Comparison of ENCODE assay signal across 8 mouse cellular contexts in genomic region chr16:30309395-30310170, GRCm38 (mm10). TPM values are rescaled to one million over a fixed set of nuclear protein-coding genes. Genes with fewer than 3 reads are reported as not detected.
DNase-seq lines count a peak whose midpoint lies in the region; ATAC-seq lines count a peak whose summit lies in the region.

No protein-coding gene starts in this region.

- H3K4me2 ChIP-seq in hindbrain, embryonic 13.5 days: peak overlapping the region; percentile 97
- peak overlapping the region; percentile 94 for H3K4me2 ChIP-seq in liver, embryonic 12.5 days
- H3K4me2 ChIP-seq in neural tube, embryonic 14.5 days (ENCODE audit: low read depth, low read length): peak overlapping the region; percentile 93

- no peak for DNase-seq in heart, embryonic 10.5 days (ENCODE audit: low spot score)
- no peak for DNase-seq in heart, adult 8-10 months (ENCODE audit: low spot score)
- peak; percentile 58 for DNase-seq in MEL-GATA-1-ER (ENCODE audit: extremely low read depth, low read depth)
- peak; percentile 53 for DNase-seq in embryo, embryonic 11 days
- DNase-seq in ovary, adult 18-20 months (ENCODE audit: low spot score): no peak

- no peak overlapping the region for H3K27ac ChIP-seq in heart, embryonic 10.5 days
- no peak overlapping the region for H3K27ac ChIP-seq in hindbrain, embryonic 13.5 days
- H3K27ac ChIP-seq in liver, embryonic 12.5 days: peak overlapping the region; percentile 30; the same call in 1 of the 2 replicates
- no peak overlapping the region for H3K27ac ChIP-seq in neural tube, embryonic 14.5 days (ENCODE audit: low read depth, low read length)

- peak overlapping the region; percentile 71 for H3K4me3 ChIP-seq in heart, embryonic 10.5 days
- H3K4me3 ChIP-seq in hindbrain, embryonic 13.5 days: peak overlapping the region; percentile 50
- peak overlapping the region; percentile 63 for H3K4me3 ChIP-seq in liver, embryonic 12.5 days
- peak overlapping the region; percentile 46 for H3K4me3 ChIP-seq in neural tube, embryonic 14.5 days (ENCODE audit: low read depth, low read length)

- peaks cover 21% of the 10 kb centered on the region for H3K4me1 ChIP-seq in heart, embryonic 10.5 days
- H3K4me1 ChIP-seq in hindbrain, embryonic 13.5 days (replicated peaks): peaks cover 24% of the 10 kb centered on the region
- peaks cover 45% of the 10 kb centered on the region for H3K4me1 ChIP-seq in liver, embryonic 12.5 days
- peaks cover 12% of the 10 kb centered on the region for H3K4me1 ChIP-seq in neural tube, embryonic 14.5 days (ENCODE audit: control insufficient read depth, insufficient read depth, low read length)

- WGBS in heart, embryonic 10.5 days: 5% methylated on average over 34 of the region's 34 CpGs
- WGBS in hindbrain, embryonic 13.5 days: 4% methylated on average over 34 of the region's 34 CpGs
- 2% methylated on average over 34 of the region's 34 CpGs for WGBS in liver, embryonic 12.5 days (ENCODE audit: insufficient replicate concordance)
- 3% methylated on average over 34 of the region's 34 CpGs for WGBS in neural tube, embryonic 14.5 days

- no peaks in the 10 kb centered on the region for H3K9me3 ChIP-seq in heart, embryonic 10.5 days
- no peaks in the 10 kb centered on the region for H3K9me3 ChIP-seq in hindbrain, embryonic 13.5 days
- H3K9me3 ChIP-seq in liver, embryonic 12.5 days (replicated peaks): no peaks in the 10 kb centered on the region
- H3K9me3 ChIP-seq in neural tube, embryonic 14.5 days (ENCODE audit: control insufficient read depth, low read length): no peaks in the 10 kb centered on the region

- ATAC-seq in hindbrain, embryonic 13.5 days (ENCODE audit: low FRiP score): no peak
- peak; percentile 11; the same call in 1 of the 2 replicates for ATAC-seq in liver, embryonic 12.5 days
- peak; percentile 1; the same call in 1 of the 2 replicates for ATAC-seq in neural tube, embryonic 14.5 days (ENCODE audit: low read depth)

- H3K27me3 ChIP-seq in heart, embryonic 10.5 days (ENCODE audit: insufficient read depth, poor library complexity, severe bottlenecking): peaks cover 66% of the 10 kb centered on the region
- peaks cover 73% of the 10 kb centered on the region for H3K27me3 ChIP-seq in hindbrain, embryonic 13.5 days
- H3K27me3 ChIP-seq in liver, embryonic 12.5 days (replicated peaks): peaks cover 54% of the 10 kb centered on the region
- H3K27me3 ChIP-seq in neural tube, embryonic 14.5 days (ENCODE audit: control insufficient read depth, insufficient read depth, low read length): peaks cover 22% of the 10 kb centered on the region

- peaks cover 4% of the 10 kb centered on the region for H3K36me3 ChIP-seq in heart, embryonic 10.5 days
- H3K36me3 ChIP-seq in hindbrain, embryonic 13.5 days: no peaks in the 10 kb centered on the region
- peaks cover 8% of the 10 kb centered on the region for H3K36me3 ChIP-seq in liver, embryonic 12.5 days
- no peaks in the 10 kb centered on the region for H3K36me3 ChIP-seq in neural tube, embryonic 14.5 days (ENCODE audit: control insufficient read depth, insufficient read depth, low read length)

- peak overlapping the region; percentile 77 for H3K9ac ChIP-seq in hindbrain, embryonic 13.5 days
- peak overlapping the region; percentile 65 for H3K9ac ChIP-seq in liver, embryonic 12.5 days
- peak overlapping the region; percentile 56; the same call in 1 of the 2 replicates for H3K9ac ChIP-seq in neural tube, embryonic 14.5 days (replicated peaks; ENCODE audit: low read depth, low read length)

RNA-seq across cellular contexts. Expression of gene Gp5, which starts 1.0 kb away (rescaled TPM):
- polyA plus RNA-seq in heart, embryonic 10.5 days (2016; fragmentation: Nextera tagmentation; extraction: Ambion mirVana): 3.0 and 5.4 TPM in 2 replicates
- total RNA-seq in heart, adult 8-10 months (2022): under 1 TPM; 0.19 to 0.83 (median 0.41) TPM
- polyA plus RNA-seq in hindbrain, embryonic 13.5 days (2015; fragmentation: Nextera tagmentation; extraction: Ambion mirVana): 0.50 and 0.51 TPM in 2 replicates
- polyA plus RNA-seq in liver, embryonic 12.5 days (2016; fragmentation: Nextera tagmentation; extraction: Ambion mirVana): 31.3 and 32.1 TPM in 2 replicates
- polyA plus RNA-seq in neural tube, embryonic 14.5 days (2014; fragmentation: Nextera tagmentation; extraction: Ambion mirVana): 0.29 and 0.62 TPM in 2 replicates

RNA-seq across cellular contexts. Expression of gene Lrrc15, which starts 26.5 kb away (rescaled TPM):
- polyA plus RNA-seq in heart, embryonic 10.5 days (2016; fragmentation: Nextera tagmentation; extraction: Ambion mirVana): 0.20 and 0.37 TPM in 2 replicates
- under 1 TPM in 3 of 4 experiments, not detected in 1; 0.06 to 0.41 (median 0.19) TPM for total RNA-seq in heart, adult 8-10 months (2022)
- polyA plus RNA-seq in hindbrain, embryonic 13.5 days (2015; fragmentation: Nextera tagmentation; extraction: Ambion mirVana): 0.26 and 0.28 TPM in 2 replicates
- polyA plus RNA-seq in liver, embryonic 12.5 days (2016; fragmentation: Nextera tagmentation; extraction: Ambion mirVana): 0.02 TPM in 1 of 2 replicates, not detected in the other
- 0.31 and 1.1 TPM in 2 replicates for polyA plus RNA-seq in neural tube, embryonic 14.5 days (2014; fragmentation: Nextera tagmentation; extraction: Ambion mirVana)

RNA-seq across cellular contexts. Expression of gene Cpn2, which starts 42.3 kb away (rescaled TPM):
- polyA plus RNA-seq in heart, embryonic 10.5 days (2016; fragmentation: Nextera tagmentation; extraction: Ambion mirVana): 0.23 TPM in 1 of 2 replicates, not detected in the other
- total RNA-seq in heart, adult 8-10 months (2022): under 1 TPM in 2 of 4 experiments, not detected in 2; 0.17 to 0.22 TPM
- not detected in 2 replicates for polyA plus RNA-seq in hindbrain, embryonic 13.5 days (2015; fragmentation: Nextera tagmentation; extraction: Ambion mirVana)
- 1.5 and 1.6 TPM in 2 replicates for polyA plus RNA-seq in liver, embryonic 12.5 days (2016; fragmentation: Nextera tagmentation; extraction: Ambion mirVana)
- not detected in 2 replicates for polyA plus RNA-seq in neural tube, embryonic 14.5 days (2014; fragmentation: Nextera tagmentation; extraction: Ambion mirVana)

Comparison
In these comparisons a context has a peak if more than half of its experiments do, and no peak if none do; other contexts are left out.
1. DNase-seq: peak in MEL-GATA-1-ER (single experiment) and embryo, embryonic 11 days (single experiment); none in heart, embryonic 10.5 days (single experiment), heart, adult 8-10 months (single experiment) and ovary, adult 18-20 months (single experiment).
2. Peak in every context shown above with its lines, with median percentiles within 50 percentile points of each other: H3K4me3 ChIP-seq, H3K4me2 ChIP-seq and H3K9ac ChIP-seq.